Mouse (Mus musculus): ENCODE measurements around the gene Parp16. TPM values are rescaled to one million over a fixed set of nuclear protein-coding genes. Genes with fewer than 3 reads are reported as not detected.

Parp16 gene
- polyA plus RNA-seq, 1 experiment = 8.4 TPM

- TF ChIP-seq CTCF (IDR thresholded peaks at IDR 0.05; ENCODE audit: insufficient read depth, low read length) (no peak), POLR2A (IDR thresholded peaks at IDR 0.05; ENCODE audit: borderline replicate concordance, extremely low read depth, low read depth, low read length) (no peak)
- 85% methylated on average over 3 of the region's 3 CpGs for WGBS
Observed at GRCm38 (mm10) chr9:65234734-65235133, 39.6 kb downstream of the Parp16 start.

GRCm38 (mm10) chr9:65235601-65236000 is 40.4 kb downstream of the Parp16 start:
- TF ChIP-seq POLR2A (IDR thresholded peaks at IDR 0.05; ENCODE audit: borderline replicate concordance, extremely low read depth, low read depth, low read length) = no peak
- TF ChIP-seq CTCF (IDR thresholded peaks at IDR 0.05; ENCODE audit: insufficient read depth, low read length) = no peak
- 31% methylated on average over 1 of the region's 1 CpGs for WGBS
- Histone ChIP-seq H3K4me3 (replicated peaks; ENCODE audit: extremely low read depth, low read depth, low read length) (no peak overlapping the region), H3K4me1 (ENCODE audit: control insufficient read depth, insufficient read depth, low read length) (no peaks in the 10 kb centered on the region)
- no peak for DNase-seq

More at GRCm38 (mm10) chr9:65234734-65235133, 39.6 kb downstream of the Parp16 start:
- Histone ChIP-seq H3K4me1 (ENCODE audit: control insufficient read depth, insufficient read depth, low read length) (no peaks in the 10 kb centered on the region), H3K4me3 (replicated peaks; ENCODE audit: extremely low read depth, low read depth, low read length) (no peak overlapping the region)
- no peak for DNase-seq

GRCm38 (mm10) chr9:65237616-65238015 is 42.5 kb downstream of the Parp16 start:
- DNase-seq = no peak
- no peaks in the 10 kb centered on the region for H3K4me1 ChIP-seq (ENCODE audit: control insufficient read depth, insufficient read depth, low read length)
- WGBS = 59% methylated on average over 11 of the region's 11 CpGs
- no peak overlapping the region for H3K4me3 ChIP-seq (replicated peaks; ENCODE audit: extremely low read depth, low read depth, low read length)
- no peak for TF ChIP-seq CTCF (IDR thresholded peaks at IDR 0.05; ENCODE audit: insufficient read depth, low read length)

- 45% methylated on average over 13 of the region's 13 CpGs for WGBS
Observed at GRCm38 (mm10) chr9:65238191-65238760, 43.1 kb downstream of the Parp16 start.

GRCm38 (mm10) chr9:65239176-65239575 is 44.0 kb downstream of the Parp16 start:
- no peak for DNase-seq
- 73% methylated on average over 4 of the region's 4 CpGs for WGBS
- no peak overlapping the region for H3K4me3 ChIP-seq (replicated peaks; ENCODE audit: extremely low read depth, low read depth, low read length)

More at GRCm38 (mm10) chr9:65238191-65238760, 43.1 kb downstream of the Parp16 start:
- TF ChIP-seq POLR2A (IDR thresholded peaks at IDR 0.05; ENCODE audit: borderline replicate concordance, extremely low read depth, low read depth, low read length) (no peak), CTCF (IDR thresholded peaks at IDR 0.05; ENCODE audit: insufficient read depth, low read length) (no peak)
- H3K4me3 ChIP-seq (replicated peaks; ENCODE audit: extremely low read depth, low read depth, low read length) = no peak overlapping the region
- DNase-seq = no peak
- H3K4me1 ChIP-seq (ENCODE audit: control insufficient read depth, insufficient read depth, low read length) = no peaks in the 10 kb centered on the region

DNA sequence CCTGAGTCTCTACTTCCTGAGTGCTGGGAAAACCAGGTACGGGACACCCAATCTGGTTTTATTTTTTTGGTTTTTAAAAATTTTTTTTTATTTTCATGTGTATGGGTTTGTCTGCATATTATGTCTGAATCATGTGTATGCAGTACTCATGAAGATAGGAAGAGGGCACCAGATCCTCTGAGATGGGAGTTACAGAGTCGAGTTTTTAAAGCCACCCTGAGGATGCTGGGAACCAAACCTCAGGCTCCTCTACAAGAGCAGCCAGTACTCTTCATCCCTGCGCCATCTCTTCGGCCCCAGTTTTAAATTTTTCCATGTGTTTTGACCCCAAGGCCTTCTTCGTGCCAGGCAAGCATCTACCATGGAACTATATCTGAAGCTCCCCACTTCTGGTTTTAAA is 44.6 kb downstream of the Parp16 start:
- no peak for DNase-seq
- Histone ChIP-seq H3K4me3 (replicated peaks; ENCODE audit: extremely low read depth, low read depth, low read length) (no peak overlapping the region), H3K4me1 (ENCODE audit: control insufficient read depth, insufficient read depth, low read length) (no peaks in the 10 kb centered on the region)
- TF ChIP-seq POLR2A (IDR thresholded peaks at IDR 0.05; ENCODE audit: borderline replicate concordance, extremely low read depth, low read depth, low read length) (no peak), CTCF (IDR thresholded peaks at IDR 0.05; ENCODE audit: insufficient read depth, low read length) (no peak)
- 93% methylated on average over 5 of the region's 5 CpGs for WGBS

More at GRCm38 (mm10) chr9:65239176-65239575, 44.0 kb downstream of the Parp16 start:
- TF ChIP-seq POLR2A (IDR thresholded peaks at IDR 0.05; ENCODE audit: borderline replicate concordance, extremely low read depth, low read depth, low read length) (no peak), CTCF (IDR thresholded peaks at IDR 0.05; ENCODE audit: insufficient read depth, low read length) (no peak)
- H3K4me1 ChIP-seq (ENCODE audit: control insufficient read depth, insufficient read depth, low read length) = no peaks in the 10 kb centered on the region

DNA sequence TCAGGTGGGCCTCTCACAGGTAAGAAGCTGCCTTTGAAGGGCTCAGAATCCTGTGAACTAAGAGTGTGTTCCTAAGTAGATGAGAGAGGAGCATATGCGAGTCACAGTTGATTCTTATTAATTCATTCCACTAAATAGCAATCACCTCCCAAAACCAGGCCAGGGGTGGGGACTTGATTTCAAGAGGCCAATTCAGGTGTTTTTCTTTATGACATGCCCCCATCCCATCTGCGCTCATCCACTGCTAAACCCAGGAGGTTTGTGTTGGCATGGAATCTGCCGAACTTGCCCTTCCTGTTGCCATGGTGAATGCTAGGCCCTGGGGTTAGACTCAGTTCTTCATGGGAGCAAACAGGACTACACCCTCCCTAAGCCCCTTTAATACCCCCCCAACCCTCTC is 45.4 kb downstream of the Parp16 start:
- 73% methylated on average over 3 of the region's 3 CpGs for WGBS
- no peak overlapping the region for H3K4me3 ChIP-seq (replicated peaks; ENCODE audit: extremely low read depth, low read depth, low read length)
- no peak for DNase-seq
- no peaks in the 10 kb centered on the region for H3K4me1 ChIP-seq (ENCODE audit: control insufficient read depth, insufficient read depth, low read length)
- TF ChIP-seq POLR2A (IDR thresholded peaks at IDR 0.05; ENCODE audit: borderline replicate concordance, extremely low read depth, low read depth, low read length) (no peak), CTCF (IDR thresholded peaks at IDR 0.05; ENCODE audit: insufficient read depth, low read length) (no peak)

GRCm38 (mm10) chr9:65241973-65242372 is 46.8 kb downstream of the Parp16 start:
- no peak overlapping the region for H3K4me3 ChIP-seq (replicated peaks; ENCODE audit: extremely low read depth, low read depth, low read length)
- DNase-seq = no peak
- WGBS = 57% methylated on average over 5 of the region's 5 CpGs
- no peaks in the 10 kb centered on the region for H3K4me1 ChIP-seq (ENCODE audit: control insufficient read depth, insufficient read depth, low read length)
- TF ChIP-seq CTCF (IDR thresholded peaks at IDR 0.05; ENCODE audit: insufficient read depth, low read length) = no peak
- no peak for TF ChIP-seq POLR2A (IDR thresholded peaks at IDR 0.05; ENCODE audit: borderline replicate concordance, extremely low read depth, low read depth, low read length)

GRCm38 (mm10) chr9:65243249-65243648 is 48.1 kb downstream of the Parp16 start:
- H3K4me3 ChIP-seq (replicated peaks; ENCODE audit: extremely low read depth, low read depth, low read length) = no peak overlapping the region
- no peak for DNase-seq
- TF ChIP-seq POLR2A (IDR thresholded peaks at IDR 0.05; ENCODE audit: borderline replicate concordance, extremely low read depth, low read depth, low read length) (no peak), CTCF (IDR thresholded peaks at IDR 0.05; ENCODE audit: insufficient read depth, low read length) (no peak)
- 56% methylated on average over 4 of the region's 4 CpGs for WGBS
- H3K4me1 ChIP-seq (ENCODE audit: control insufficient read depth, insufficient read depth, low read length) = no peaks in the 10 kb centered on the region

DNA sequence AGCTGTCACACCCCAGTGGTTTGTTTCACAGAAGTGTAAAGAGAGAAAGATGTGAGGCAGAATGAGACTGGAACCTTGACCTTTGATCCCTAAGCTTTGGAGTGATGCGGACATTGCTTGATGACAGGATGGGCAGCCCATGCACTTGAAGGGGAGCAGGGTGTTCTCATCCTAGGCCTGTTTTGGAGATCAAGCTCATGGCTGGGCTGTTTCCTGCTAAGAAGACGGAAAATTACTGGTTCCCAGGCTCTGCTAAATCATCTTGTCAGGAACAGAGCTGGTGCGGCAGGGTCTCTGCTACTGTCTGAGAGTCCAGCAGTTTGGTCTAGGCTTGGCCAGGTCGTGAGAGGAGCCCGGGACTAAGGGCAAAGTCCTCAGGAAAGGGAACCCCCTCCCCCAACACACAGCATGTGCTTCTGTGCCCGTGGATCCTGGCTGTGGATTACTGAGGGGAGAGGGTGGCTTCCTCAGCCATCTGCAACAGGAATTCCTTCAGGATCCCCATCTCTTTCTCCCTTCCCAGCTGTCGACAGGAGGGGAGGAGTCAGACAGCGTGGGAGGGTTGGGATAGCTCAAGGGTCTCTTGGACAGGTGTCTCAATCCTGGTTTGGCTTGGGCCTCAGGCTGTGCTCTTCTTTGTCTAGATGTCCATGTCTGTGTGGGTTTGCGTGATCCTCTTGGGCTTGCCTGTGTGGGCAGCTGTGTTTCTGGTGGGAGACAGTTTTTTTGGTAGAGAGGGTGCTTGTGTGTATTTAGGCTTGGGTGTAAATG is 49.1 kb downstream of the Parp16 start:
- no peak overlapping the region for H3K4me3 ChIP-seq (replicated peaks; ENCODE audit: extremely low read depth, low read depth, low read length)
- WGBS = 47% methylated on average over 9 of the region's 9 CpGs
- TF ChIP-seq CTCF (IDR thresholded peaks at IDR 0.05; ENCODE audit: insufficient read depth, low read length) (no peak), POLR2A (IDR thresholded peaks at IDR 0.05; ENCODE audit: borderline replicate concordance, extremely low read depth, low read depth, low read length) (no peak)
- no peaks in the 10 kb centered on the region for H3K4me1 ChIP-seq (ENCODE audit: control insufficient read depth, insufficient read depth, low read length)
- DNase-seq = no peak
